Mouse (Mus musculus) adrenal gland, postnatal 4 days (tissue): ENCODE results near the gene Optn. TPM values are rescaled to one million over a fixed set of nuclear protein-coding genes. Genes with fewer than 3 reads are reported as not detected.
A peak's percentile ranks its signal among the peaks of the same experiment; 100 is the strongest.

Experiments used
- DNase-seq, 2 experiments: peaks; one replicate each; pipeline ENCODE4 v3.0.0; 2021 to 2022; ENCODE audit warnings: low spot score in 2 of 2, mixed read lengths in 2 of 2
- total RNA-seq, 2 experiments: library from RNA; stranded (reverse); gene quantifications; 2 replicates each; pipeline ENCODE4 v1.2.3; 2021

Gene Optn
- total RNA-seq, 2 experiments from 2014 or later: 37.0 to 40.4 TPM

- no peak for DNase-seq
Observed at GRCm38 (mm10) chr2:5033546-5034420, 30.1 kb downstream of the Optn start.

- no peak for DNase-seq
Observed at GRCm38 (mm10) chr2:5032665-5033064, 31.2 kb downstream of the Optn start.

- no peak for DNase-seq
Observed at GRCm38 (mm10) chr2:5031215-5031614, 32.6 kb downstream of the Optn start.

GRCm38 (mm10) chr2:5029808-5030207, 34.0 kb downstream of the Optn start:
- DNase-seq: no peak

- no peak for DNase-seq
Observed at GRCm38 (mm10) chr2:5028047-5028446, 35.8 kb downstream of the Optn start.

- DNase-seq: no peak
Observed at GRCm38 (mm10) chr2:5027057-5027456, 36.8 kb downstream of the Optn start.

GRCm38 (mm10) chr2:5025162-5025733, 38.6 kb downstream of the Optn start:
- DNase-seq: no peak

GRCm38 (mm10) chr2:5023699-5024399, 40.0 kb downstream of the Optn start:
- DNase-seq: no peak

- no peak for DNase-seq
Observed at GRCm38 (mm10) chr2:5023275-5023674, 40.6 kb downstream of the Optn start.

- DNase-seq: no peak
Observed at GRCm38 (mm10) chr2:5019708-5020107, 44.1 kb downstream of the Optn start.

GRCm38 (mm10) chr2:5016922-5017321, 46.9 kb downstream of the Optn start:
- no peak for DNase-seq

GRCm38 (mm10) chr2:5015527-5015926, 48.3 kb downstream of the Optn start:
- no peak for DNase-seq

GRCm38 (mm10) chr2:5014616-5015015, 49.2 kb downstream of the Optn start:
- DNase-seq: no peak

GRCm38 (mm10) chr2:5012491-5013324, 51.1 kb downstream of the Optn start, which contains the start of gene Mcm10:
Gene Mcm10 (minus strand): TSS chr2:5012791.
- DNase-seq: peak; percentile 74 to 79

GRCm38 (mm10) chr2:5011898-5012490, 51.9 kb downstream of the Optn start:
- DNase-seq: no peak

- no peak for DNase-seq
Observed at GRCm38 (mm10) chr2:5007107-5007506, 56.7 kb downstream of the Optn start.

GRCm38 (mm10) chr2:5001266-5001665, 62.6 kb downstream of the Optn start:
- no peak for DNase-seq

- DNase-seq: no peak
Observed at GRCm38 (mm10) chr2:4998905-4999304, 64.9 kb downstream of the Optn start.

- DNase-seq: no peak
Observed at GRCm38 (mm10) chr2:4996421-4996824, 67.4 kb downstream of the Optn start.

- no peak for DNase-seq
Observed at GRCm38 (mm10) chr2:4995646-4996045, 68.2 kb downstream of the Optn start.

- DNase-seq: no peak
Observed at GRCm38 (mm10) chr2:4994436-4994835, 69.4 kb downstream of the Optn start.
